Mouse (Mus musculus): ENCODE measurements around the gene Hspa1l. TPM values are rescaled to one million over a fixed set of nuclear protein-coding genes. Genes with fewer than 3 reads are reported as not detected.
"Not testable (repeated sequence)": the region's sequence is repeated elsewhere in the genome, so short reads cannot be mapped to it uniquely, and the experiment has no call there.

Gene Hspa1l
- polyA plus RNA-seq, 1 experiment from 2014 or later, result 0.55 TPM

GRCm38 (mm10) chr17:34934830-34935229 is 37.7 kb upstream of the Hspa1l start:
- H3K4me1 ChIP-seq (replicated peaks; ENCODE audit: control insufficient read depth, insufficient read depth, low read length), result peaks cover 7% of the 10 kb centered on the region
- no peaks in the 10 kb centered on the region for H3K36me3 ChIP-seq (ENCODE audit: control insufficient read depth, insufficient read depth, low read length)
- no peak overlapping the region for H3K9ac ChIP-seq (ENCODE audit: low read length)
- WGBS, result 37% methylated on average over 8 of the region's 8 CpGs
- H3K27me3 ChIP-seq (ENCODE audit: control insufficient read depth, insufficient read depth, low read depth, low read length), result no peaks in the 10 kb centered on the region
- no peak for ATAC-seq (ENCODE audit: low read depth)
- no peak overlapping the region for H3K4me3 ChIP-seq (ENCODE audit: low read length)
- no peaks in the 10 kb centered on the region for H3K9me3 ChIP-seq (ENCODE audit: control insufficient read depth, low read length)
- H3K27ac ChIP-seq (ENCODE audit: low read length), result no peak overlapping the region
- no peak overlapping the region for H3K4me2 ChIP-seq (ENCODE audit: low read depth, low read length)

GRCm38 (mm10) chr17:34937960-34938505 is 34.5 kb upstream of the Hspa1l start:
- WGBS, result 79% methylated on average over 6 of the region's 6 CpGs
- no peak overlapping the region for H3K4me2 ChIP-seq (ENCODE audit: low read depth, low read length)
- no peak for ATAC-seq (ENCODE audit: low read depth)
- no peaks in the 10 kb centered on the region for H3K9me3 ChIP-seq (ENCODE audit: control insufficient read depth, low read length)
- H3K4me3 ChIP-seq (ENCODE audit: low read length), result no peak overlapping the region
- no peak overlapping the region for H3K27ac ChIP-seq (ENCODE audit: low read length)
- H3K9ac ChIP-seq (ENCODE audit: low read length), result no peak overlapping the region
- H3K27me3 ChIP-seq (ENCODE audit: control insufficient read depth, insufficient read depth, low read depth, low read length), result no peaks in the 10 kb centered on the region
- no peaks in the 10 kb centered on the region for H3K36me3 ChIP-seq (ENCODE audit: control insufficient read depth, insufficient read depth, low read length)
- peaks cover 5% of the 10 kb centered on the region for H3K4me1 ChIP-seq (replicated peaks; ENCODE audit: control insufficient read depth, insufficient read depth, low read length)

- Histone ChIP-seq H3K27ac (ENCODE audit: low read length) (no peak overlapping the region; the same call in 1 of the 2 replicates), H3K9me3 (ENCODE audit: control insufficient read depth, low read length) (no peaks in the 10 kb centered on the region), H3K9ac (ENCODE audit: low read length) (peak overlapping the region; percentile 54), H3K4me2 (ENCODE audit: low read depth, low read length) (peak overlapping the region; percentile 55), H3K4me3 (ENCODE audit: low read length) (peak overlapping the region; percentile 22), H3K36me3 (ENCODE audit: control insufficient read depth, insufficient read depth, low read length) (no peaks in the 10 kb centered on the region), H3K4me1 (replicated peaks; ENCODE audit: control insufficient read depth, insufficient read depth, low read length) (peaks cover 5% of the 10 kb centered on the region), H3K27me3 (ENCODE audit: control insufficient read depth, insufficient read depth, low read depth, low read length) (no peaks in the 10 kb centered on the region)
- ATAC-seq (ENCODE audit: low read depth), result peak; percentile 62
- 4% methylated on average over 15 of the region's 15 CpGs for WGBS
These were observed 31.0 kb upstream of the Hspa1l start for GRCm38 (mm10) chr17:34941344-34942041.

- WGBS, result 81% methylated on average over 4 of the region's 4 CpGs
- no peak overlapping the region for H3K4me3 ChIP-seq (ENCODE audit: low read length)
- H3K4me2 ChIP-seq (ENCODE audit: low read depth, low read length), result no peak overlapping the region
- H3K27ac ChIP-seq (ENCODE audit: low read length), result no peak overlapping the region
- H3K9me3 ChIP-seq (ENCODE audit: control insufficient read depth, low read length), result no peaks in the 10 kb centered on the region
- H3K36me3 ChIP-seq (ENCODE audit: control insufficient read depth, insufficient read depth, low read length), result no peaks in the 10 kb centered on the region
- no peak overlapping the region for H3K9ac ChIP-seq (ENCODE audit: low read length)
- ATAC-seq (ENCODE audit: low read depth), result no peak
- no peaks in the 10 kb centered on the region for H3K27me3 ChIP-seq (ENCODE audit: control insufficient read depth, insufficient read depth, low read depth, low read length)
- H3K4me1 ChIP-seq (replicated peaks; ENCODE audit: control insufficient read depth, insufficient read depth, low read length), result peaks cover 5% of the 10 kb centered on the region
These were observed 29.2 kb upstream of the Hspa1l start for GRCm38 (mm10) chr17:34943128-34943815.

- Histone ChIP-seq H3K4me3 (ENCODE audit: low read length) (no peak overlapping the region), H3K4me2 (ENCODE audit: low read depth, low read length) (no peak overlapping the region), H3K27ac (ENCODE audit: low read length) (no peak overlapping the region), H3K9me3 (ENCODE audit: control insufficient read depth, low read length) (no peaks in the 10 kb centered on the region), H3K27me3 (ENCODE audit: control insufficient read depth, insufficient read depth, low read depth, low read length) (no peaks in the 10 kb centered on the region), H3K9ac (ENCODE audit: low read length) (no peak overlapping the region), H3K36me3 (ENCODE audit: control insufficient read depth, insufficient read depth, low read length) (peaks cover under 1% of the 10 kb centered on the region; the same call in 1 of the 2 replicates), H3K4me1 (replicated peaks; ENCODE audit: control insufficient read depth, insufficient read depth, low read length) (peaks cover 5% of the 10 kb centered on the region)
- no peak for ATAC-seq (ENCODE audit: low read depth)
These were observed 28.1 kb upstream of the Hspa1l start for GRCm38 (mm10) chr17:34944362-34944761.

GRCm38 (mm10) chr17:34946486-34947140 is 25.9 kb upstream of the Hspa1l start:
- no peak for ATAC-seq (ENCODE audit: low read depth)
- WGBS, result 86% methylated on average over 5 of the region's 5 CpGs
- peaks cover 14% of the 10 kb centered on the region; the same call in 1 of the 2 replicates for H3K36me3 ChIP-seq (ENCODE audit: control insufficient read depth, insufficient read depth, low read length)
- no peak overlapping the region for H3K9ac ChIP-seq (ENCODE audit: low read length)
- no peak overlapping the region for H3K4me3 ChIP-seq (ENCODE audit: low read length)
- no peaks in the 10 kb centered on the region for H3K27me3 ChIP-seq (ENCODE audit: control insufficient read depth, insufficient read depth, low read depth, low read length)
- no peak overlapping the region for H3K27ac ChIP-seq (ENCODE audit: low read length)
- no peak overlapping the region for H3K4me2 ChIP-seq (ENCODE audit: low read depth, low read length)
- H3K4me1 ChIP-seq (replicated peaks; ENCODE audit: control insufficient read depth, insufficient read depth, low read length), result peaks cover 17% of the 10 kb centered on the region
- no peaks in the 10 kb centered on the region for H3K9me3 ChIP-seq (ENCODE audit: control insufficient read depth, low read length)

- no peak overlapping the region for H3K9ac ChIP-seq (ENCODE audit: low read length)
- H3K36me3 ChIP-seq (ENCODE audit: control insufficient read depth, insufficient read depth, low read length), result peaks cover 14% of the 10 kb centered on the region; the same call in 1 of the 2 replicates
- WGBS, result 19% methylated on average over 8 of the region's 8 CpGs
- H3K27me3 ChIP-seq (ENCODE audit: control insufficient read depth, insufficient read depth, low read depth, low read length), result no peaks in the 10 kb centered on the region
- no peak overlapping the region for H3K4me3 ChIP-seq (ENCODE audit: low read length)
- peaks cover 14% of the 10 kb centered on the region for H3K4me1 ChIP-seq (replicated peaks; ENCODE audit: control insufficient read depth, insufficient read depth, low read length)
- no peak overlapping the region for H3K27ac ChIP-seq (ENCODE audit: low read length)
- H3K4me2 ChIP-seq (ENCODE audit: low read depth, low read length), result no peak overlapping the region
- no peak for ATAC-seq (ENCODE audit: low read depth)
- no peaks in the 10 kb centered on the region for H3K9me3 ChIP-seq (ENCODE audit: control insufficient read depth, low read length)
These were observed 24.9 kb upstream of the Hspa1l start for GRCm38 (mm10) chr17:34947606-34948005.

- Histone ChIP-seq H3K4me1 (replicated peaks; ENCODE audit: control insufficient read depth, insufficient read depth, low read length) (peaks cover 14% of the 10 kb centered on the region), H3K36me3 (ENCODE audit: control insufficient read depth, insufficient read depth, low read length) (peaks cover 14% of the 10 kb centered on the region; the same call in 1 of the 2 replicates)
- not testable (repeated sequence) for H3K9ac ChIP-seq (ENCODE audit: low read length); H3K4me2 ChIP-seq (ENCODE audit: low read depth, low read length); H3K27ac ChIP-seq (ENCODE audit: low read length); H3K27me3 ChIP-seq (ENCODE audit: control insufficient read depth, insufficient read depth, low read depth, low read length); H3K4me3 ChIP-seq (ENCODE audit: low read length); ATAC-seq (ENCODE audit: low read depth); H3K9me3 ChIP-seq (ENCODE audit: control insufficient read depth, low read length)
- WGBS, result 52% methylated on average over 9 of the region's 9 CpGs
These were observed 23.6 kb upstream of the Hspa1l start for GRCm38 (mm10) chr17:34948721-34949552.

Measured in lung, embryonic 16.5 days (tissue).